Mouse (Mus musculus) layer of hippocampus, adult 9-10 months (tissue): Measurements from ENCODE around the gene Gga3.

ENCODE experiments used
- DNase-seq: peaks from one replicate; pipeline ENCODE4 v3.0.0; 2022; ENCODE audit warnings: low spot score

The Gga3 gene

DNA sequence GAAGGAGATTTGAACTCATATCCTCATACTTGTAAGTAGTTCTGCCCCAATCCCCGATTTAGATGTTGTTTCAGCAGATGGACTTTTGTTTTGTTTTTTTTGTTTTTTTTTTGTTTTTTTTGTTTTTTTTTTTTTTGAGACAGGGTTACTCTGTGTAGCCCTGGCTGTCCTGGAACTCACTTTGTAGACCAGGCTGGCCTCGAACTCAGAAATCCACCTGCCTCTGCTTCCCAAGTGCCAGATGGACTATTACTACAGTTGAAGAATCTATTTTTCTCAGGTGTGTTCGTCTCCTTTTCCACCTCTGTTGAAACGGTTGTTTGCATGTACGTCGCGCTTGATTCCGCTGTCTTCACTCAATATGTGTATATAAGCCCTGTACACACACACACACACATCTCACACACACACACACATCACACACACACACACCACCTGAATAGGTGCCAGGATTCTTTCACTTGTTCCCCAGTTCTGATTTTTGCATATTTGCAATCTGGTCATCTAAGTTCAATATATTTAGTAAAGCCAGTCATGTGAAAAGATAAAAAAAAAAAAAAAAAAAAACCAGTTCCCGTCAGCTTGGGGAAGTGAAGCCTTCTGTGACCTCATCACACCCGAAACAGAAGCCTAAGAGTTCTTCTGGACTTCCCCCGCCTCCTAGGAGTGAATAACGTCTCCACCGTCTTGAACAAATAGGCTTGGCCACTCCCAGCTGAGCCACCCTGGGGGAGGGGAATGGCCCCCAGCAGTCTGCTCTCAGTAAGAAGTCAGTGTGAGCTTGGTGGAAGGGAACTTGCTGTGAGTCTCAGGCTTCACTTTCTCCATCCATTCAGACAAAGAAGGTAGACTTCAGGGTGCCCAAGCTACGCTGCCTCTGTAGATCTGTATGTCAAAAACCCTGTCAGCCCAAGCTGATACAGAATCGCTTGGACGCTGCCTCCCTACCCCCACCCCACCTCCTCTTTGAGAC is 27.0 kb upstream of the Gga3 start:
- no peak for DNase-seq

DNA sequence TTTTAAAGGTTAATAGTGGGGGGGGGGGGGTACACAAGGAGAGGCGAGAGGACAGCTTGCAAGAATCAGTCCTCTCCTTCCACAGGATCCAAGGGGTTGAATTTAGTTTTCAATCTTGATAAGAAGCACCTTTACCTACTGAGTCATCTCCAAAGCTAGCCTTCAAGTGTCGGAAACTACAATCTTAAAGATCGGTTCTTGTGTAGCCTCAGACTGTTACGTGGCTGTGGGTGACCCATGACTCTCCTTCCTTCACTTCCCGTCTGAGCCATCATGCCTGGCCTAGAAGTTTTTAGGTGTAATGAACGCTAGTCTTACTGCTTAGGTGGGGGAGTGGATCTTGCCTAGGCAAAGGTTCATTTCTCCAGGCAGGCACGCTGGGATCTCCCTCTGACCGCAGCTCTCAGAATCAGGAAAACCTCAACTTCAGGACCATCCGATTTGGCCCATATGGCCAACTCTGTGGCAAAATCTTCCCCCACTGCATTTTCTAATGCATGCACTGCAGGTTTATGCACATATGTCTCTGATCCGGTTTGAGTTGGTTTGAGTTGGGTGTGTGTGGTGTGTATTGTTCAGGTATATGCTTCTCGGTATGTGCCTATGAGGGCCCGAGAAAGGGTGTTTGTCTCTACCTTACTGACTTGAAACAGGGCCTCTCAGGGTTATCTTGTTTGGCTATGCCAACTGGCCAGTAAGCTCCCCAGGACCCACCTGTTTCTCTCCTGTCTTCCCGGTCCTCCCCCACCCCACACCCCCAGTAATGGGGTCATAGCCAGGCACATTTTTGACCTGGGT is 26.1 kb upstream of the Gga3 start:
- no peak for DNase-seq

DNA sequence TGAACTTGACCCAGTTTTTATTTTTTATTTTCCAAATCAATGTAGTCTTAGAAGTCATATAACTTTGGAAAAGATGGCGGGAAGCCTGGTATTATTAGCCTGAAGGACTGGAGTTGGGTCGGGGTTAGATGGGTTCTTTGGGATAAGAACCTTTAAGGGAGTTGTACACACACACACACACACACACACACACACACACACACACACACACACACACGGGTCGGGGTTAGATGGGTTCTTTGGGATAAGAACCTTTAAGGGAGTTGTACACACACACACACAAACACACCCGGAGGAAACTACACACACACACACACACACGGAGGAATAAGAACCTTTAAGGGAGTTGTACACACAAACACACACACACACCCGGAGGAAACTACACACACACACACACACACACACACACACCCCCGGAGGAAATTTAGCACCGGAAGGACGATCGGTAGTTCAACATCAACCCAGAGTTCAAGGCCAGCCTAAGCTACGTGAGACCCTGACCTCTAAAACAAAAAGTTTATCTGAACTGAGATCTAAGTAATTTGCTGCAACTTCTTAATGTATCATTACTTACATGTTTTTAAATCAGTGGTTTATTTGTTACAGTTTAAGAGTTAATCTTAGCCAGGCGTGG is 24.7 kb upstream of the Gga3 start:
- DNase-seq, result no peak

DNA sequence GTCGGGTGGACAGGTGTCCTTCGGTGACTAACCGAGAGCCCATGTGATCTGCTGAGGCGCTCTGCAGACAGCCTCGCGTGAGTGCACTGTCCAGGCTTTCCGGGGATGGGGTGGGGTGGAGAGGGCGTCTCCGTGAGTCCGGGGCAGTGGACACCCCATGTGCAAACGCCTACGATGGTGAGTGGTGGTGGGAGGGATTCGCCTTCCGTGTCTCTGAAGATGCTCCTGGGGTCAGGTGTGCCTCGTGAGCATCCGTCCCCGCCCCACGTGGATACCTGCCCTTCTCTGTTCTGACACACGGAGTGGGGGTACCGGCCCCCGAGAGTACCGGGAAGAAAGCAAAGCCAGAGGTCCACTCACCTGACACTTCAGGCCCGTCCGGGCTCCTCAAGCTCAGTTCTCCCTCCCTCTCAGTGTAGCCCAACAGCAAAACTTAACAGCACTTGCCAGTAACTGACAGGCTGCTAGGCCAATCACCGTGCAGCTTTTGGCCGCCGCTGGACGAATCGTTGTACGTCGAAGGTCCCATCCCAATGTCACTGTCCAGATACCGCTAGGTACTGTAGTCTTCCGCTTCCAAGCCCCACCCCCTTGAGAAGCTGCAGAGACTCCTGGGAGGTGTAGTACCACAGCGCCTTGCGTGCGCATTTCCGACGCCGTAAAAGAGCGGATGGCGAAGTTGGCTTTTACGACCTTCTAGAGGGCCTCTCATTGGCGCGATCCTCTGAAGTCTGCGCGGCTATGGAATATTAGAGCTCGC is 24.0 kb upstream of the Gga3 start, which contains the start of gene Slc25a19:
Slc25a19 (minus strand) TSS at position 591 of the 760 bp plus-strand sequence.
- DNase-seq, result peak; percentile 98

DNA sequence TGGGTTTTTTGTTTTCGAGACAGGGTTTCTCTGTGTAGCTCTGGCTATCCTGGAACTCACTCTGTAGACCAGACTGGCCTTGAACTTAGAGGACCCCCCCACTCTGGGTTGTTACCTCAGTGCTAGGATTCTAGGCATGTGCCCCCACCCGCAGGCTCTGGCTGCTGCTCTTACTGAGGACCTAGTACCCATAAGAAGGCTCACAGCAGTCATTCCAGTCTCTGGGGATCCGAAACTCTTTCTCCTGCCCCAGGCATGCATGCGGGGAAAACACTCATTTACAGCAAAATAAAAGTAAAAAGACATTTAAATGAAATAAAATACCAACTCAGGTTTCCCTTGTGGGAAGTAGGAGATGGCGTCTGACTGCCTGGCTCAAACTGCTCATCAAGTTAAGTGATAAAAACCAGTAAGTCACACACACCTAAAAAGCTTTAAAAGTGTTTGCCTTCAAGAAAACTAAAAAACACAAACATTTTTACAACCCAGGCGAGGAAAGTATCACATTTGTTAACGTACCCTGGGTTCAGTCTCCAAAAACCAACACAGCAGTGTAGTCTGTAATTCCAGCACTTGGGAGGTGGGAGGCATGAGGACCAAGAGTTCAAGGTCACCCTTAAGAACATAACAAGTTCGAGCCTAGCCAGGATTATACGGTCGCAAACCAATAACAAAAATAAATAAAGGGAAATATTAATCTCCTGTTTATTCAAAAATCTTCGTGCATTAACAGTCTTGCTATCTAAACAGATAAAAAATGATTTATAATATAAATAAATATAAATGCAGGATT is 23.2 kb upstream of the Gga3 start:
- no peak for DNase-seq

DNA sequence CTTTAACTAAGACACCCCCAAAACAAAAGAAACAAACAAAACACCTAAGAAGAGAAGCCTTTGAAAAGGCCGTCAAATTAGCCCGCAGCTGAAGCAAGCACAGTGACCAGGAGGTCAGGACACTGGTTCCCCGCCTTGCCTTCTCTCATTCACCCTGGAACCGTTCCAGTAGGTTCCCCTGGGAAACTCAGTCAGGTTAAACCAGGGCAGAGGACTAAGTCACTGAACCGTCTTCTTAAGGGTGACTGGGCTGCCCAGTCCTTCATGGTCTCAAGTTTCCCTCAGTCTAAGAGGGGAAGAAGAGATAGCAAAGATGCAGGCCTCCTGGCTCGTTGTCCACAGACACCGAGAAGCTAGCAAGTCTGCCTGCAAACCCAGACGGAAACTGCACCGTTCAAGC is 22.0 kb upstream of the Gga3 start:
- DNase-seq, result no peak

DNA sequence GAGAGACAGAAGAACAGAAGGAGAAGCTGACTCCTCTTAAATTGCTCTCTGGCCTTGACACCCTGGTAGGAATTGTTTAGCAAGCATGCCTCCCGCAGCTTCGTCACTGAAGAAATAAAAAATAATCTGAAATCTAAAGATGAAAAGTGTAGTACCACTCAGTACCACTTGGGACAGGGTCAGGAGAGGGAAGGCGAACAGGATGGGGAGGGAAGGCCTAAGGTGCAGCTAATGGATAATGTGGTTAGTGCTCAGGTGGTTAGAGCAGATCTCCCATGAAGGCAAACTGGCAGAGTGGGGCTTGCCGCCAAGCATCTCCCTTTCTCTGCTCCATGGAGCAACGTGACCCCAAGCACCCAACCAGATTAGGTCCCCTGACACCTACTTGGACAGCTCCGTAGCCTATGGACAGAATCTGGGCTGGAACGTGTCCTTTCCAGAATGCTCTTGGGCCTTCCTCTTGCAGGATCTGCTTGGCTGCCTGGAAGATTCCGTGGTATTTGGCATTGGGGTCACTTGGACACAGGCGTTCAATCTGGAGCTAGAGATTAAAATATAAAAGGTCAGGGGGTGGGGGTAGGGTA is 19.7 kb upstream of the Gga3 start:
- no peak for DNase-seq

DNA sequence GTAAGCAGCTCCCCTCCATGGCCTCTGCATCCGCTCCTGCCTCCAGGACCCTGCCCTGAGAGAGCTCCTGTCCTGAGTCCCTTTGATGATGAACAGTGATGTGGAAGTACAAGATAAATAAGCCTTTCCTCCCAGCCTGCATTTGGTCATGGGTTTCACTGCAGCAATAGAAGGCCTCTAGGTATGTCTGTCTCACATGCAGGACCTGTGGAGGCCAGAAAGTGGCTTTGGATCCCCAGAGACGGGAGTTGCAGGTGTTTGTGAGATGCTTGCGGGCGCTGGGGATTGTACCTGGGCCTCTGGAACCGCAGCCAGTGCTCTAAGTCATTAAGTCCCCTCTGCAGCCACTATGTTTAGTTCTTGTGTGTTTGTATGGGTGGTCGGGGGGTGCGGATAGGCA is 16.1 kb upstream of the Gga3 start:
- DNase-seq, result no peak

DNA sequence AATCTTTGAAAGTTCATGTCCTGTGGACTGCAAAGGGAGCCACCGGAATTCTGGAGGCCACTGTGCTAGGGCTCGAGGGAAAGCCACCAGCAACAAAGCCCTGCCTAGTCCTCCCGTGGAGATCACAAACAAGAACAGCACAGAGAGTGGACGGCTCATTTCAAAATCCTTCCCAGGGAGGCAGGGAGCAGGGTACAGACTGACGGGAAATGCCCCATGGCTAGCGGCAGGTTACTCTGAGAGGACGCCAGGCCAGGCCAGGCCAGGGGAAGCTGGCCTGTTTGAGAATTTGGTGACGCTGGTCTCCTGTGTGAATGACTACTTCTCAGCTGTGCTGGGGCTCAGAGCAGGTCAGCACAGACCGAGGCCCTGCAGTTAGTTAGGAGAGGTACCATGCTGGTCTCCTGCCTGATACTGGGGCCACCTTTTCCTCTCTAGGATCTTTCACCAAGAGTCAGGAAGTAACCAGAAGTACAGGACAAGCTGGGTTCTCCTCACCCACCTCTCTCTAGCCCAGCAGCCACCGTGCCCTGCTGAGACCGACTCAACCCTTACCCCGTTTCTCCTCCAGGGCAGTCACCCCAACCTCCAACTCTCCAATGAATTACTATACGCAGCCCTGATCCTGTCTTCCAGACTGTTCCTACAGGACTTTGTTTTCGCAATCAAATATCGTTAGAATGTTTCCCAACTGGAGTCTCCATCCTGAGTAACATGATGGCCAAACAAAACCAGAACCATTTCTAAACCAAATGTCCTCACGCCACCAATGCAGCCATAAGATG is 15.1 kb upstream of the Gga3 start:
- no peak for DNase-seq

DNA sequence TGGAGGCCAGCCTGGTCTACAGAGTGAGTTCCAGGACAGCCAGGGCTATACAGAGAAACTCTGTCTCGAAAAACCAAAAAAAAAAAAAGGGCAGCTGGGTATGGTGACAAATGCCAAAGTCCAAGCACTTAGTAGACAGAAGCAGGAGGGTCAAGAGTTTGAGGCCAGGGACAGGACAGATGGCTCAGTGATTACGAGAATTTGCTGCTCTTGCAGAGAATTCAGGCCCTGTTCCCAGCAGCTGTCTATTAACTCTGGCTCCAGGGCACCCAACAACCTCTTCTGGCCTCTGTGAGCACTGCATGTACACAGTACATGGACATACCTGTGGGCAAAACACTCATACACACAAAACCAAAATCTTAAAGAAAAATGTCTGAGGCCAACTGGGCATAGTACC is 14.2 kb upstream of the Gga3 start:
- DNase-seq, result no peak

DNA sequence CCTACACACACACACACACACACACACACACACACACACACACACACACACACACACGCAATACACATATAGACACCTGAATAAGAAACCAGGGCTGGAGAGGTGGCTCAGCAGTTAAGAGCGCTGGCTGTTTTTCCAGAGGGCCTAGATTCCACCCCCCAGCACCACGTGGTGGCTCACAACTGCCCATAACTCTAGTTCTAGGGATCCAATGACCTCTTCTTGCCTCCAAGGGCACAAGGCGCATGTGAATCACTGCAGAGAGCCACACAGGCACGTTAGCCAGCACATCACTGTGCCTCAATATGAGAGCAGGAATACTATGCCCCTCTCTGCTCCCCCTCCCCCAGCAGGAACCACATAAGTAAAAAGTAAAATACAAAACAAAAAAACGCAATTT is 13.0 kb upstream of the Gga3 start:
- no peak for DNase-seq

DNA sequence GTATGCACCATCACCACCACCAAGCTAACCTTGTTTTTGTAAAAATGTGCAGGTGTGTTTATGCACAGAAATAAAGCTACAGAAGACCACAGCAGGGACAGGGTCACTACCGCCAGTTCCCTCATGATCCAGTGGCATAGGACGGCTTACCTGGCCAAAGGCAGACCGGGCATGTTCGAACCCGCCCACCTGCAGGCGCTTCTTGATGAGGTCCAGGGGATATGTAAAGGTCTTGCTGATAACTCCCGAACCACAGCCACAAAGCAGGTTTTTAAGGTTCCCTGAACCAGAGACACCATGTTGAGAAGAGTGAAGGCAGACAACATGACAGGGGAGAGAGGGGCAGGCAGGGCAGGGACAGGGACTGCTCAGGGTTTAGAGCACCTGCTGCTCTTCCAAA is 12.5 kb upstream of the Gga3 start:
- DNase-seq, result no peak

DNA sequence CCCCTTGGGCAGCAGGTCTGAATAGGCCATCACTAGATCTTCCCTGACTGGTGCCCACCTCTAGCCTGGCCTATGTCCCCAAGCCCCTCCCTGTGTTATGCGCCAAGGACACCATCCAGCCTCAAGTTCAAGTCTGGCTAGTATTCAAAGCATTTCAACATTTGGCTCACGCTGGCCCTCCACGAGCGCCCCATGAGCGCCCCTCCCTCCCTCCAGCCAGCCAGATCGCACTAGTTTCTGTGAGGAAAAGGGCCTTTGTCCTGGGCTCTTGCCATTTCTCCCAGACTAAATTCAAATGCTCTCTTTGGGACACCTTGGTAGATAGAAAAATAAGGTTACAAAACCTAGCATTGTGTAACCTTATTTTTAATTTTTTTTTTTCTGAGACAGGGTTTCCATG is 12.0 kb upstream of the Gga3 start:
- no peak for DNase-seq

DNA sequence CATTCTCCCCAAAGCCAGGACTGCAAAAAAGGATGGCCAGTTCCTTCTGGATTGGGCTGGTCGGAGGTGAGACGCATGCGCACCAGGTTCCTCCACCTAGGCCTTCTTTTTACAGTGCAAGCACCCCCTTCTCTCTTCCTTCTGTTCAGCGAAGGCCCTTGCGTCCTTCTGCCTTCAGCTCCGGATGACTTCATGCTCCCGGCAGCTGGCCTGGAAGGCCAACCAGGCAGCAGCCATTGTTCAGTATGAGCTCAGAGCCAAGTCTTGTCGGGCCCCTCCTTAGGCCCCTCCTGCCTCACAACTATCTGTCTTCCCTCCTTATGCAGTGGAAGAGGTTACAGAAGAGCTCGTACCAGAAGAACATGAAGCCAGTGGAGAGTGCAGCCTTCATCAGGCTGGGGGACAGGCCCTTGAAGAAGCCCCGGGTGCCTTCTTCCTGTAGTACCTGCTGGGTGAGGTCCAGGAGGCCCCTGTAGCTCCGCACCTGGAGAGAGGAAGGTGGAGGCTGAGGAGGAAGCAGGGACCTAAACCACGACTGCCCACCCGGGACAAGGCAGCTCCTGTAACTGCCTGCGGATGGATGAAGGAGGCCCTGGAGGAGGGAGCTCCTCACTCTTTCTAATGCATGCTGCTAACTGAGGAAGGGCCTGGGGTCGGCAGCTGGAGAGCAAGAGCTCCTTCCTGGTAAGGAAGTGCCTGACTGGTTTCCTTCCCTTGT is 11.4 kb upstream of the Gga3 start:
- no peak for DNase-seq

DNA sequence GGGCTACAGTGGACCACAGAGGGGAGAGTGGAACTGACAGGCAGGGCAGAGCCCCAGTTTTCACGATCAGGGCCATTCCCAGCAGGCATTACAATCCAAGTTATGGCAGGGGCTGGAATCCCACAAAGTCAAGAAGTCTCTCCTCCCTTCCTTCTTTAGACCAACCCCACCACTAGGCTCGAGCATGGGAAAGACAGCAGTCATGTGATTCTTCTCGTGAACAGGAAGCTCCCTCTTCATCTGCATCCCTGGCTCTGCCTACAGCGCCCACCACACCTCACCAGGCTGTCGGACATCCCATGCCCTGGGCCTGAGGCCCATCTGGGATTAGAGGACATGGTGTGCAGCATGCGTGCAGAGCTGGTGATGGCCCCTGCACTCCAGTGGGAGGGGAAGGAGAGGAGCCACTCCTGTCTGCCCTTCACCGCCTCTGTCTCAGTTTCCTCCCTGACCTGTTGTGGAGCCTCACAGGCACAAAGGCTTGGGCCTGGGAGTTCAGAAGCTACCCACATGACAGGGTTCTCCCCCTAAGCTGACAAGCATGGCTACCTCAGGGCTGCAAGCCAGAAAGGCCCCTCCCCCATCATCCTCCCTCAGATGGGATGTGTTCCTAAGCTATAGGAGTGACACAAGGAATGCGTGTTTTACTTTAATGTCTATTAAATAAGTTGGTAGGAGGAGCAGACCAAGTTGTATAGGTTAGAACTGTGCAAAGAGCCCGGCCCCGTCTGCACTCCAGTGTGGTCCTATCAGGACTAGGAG is 10.7 kb upstream of the Gga3 start:
- DNase-seq, result no peak

DNA sequence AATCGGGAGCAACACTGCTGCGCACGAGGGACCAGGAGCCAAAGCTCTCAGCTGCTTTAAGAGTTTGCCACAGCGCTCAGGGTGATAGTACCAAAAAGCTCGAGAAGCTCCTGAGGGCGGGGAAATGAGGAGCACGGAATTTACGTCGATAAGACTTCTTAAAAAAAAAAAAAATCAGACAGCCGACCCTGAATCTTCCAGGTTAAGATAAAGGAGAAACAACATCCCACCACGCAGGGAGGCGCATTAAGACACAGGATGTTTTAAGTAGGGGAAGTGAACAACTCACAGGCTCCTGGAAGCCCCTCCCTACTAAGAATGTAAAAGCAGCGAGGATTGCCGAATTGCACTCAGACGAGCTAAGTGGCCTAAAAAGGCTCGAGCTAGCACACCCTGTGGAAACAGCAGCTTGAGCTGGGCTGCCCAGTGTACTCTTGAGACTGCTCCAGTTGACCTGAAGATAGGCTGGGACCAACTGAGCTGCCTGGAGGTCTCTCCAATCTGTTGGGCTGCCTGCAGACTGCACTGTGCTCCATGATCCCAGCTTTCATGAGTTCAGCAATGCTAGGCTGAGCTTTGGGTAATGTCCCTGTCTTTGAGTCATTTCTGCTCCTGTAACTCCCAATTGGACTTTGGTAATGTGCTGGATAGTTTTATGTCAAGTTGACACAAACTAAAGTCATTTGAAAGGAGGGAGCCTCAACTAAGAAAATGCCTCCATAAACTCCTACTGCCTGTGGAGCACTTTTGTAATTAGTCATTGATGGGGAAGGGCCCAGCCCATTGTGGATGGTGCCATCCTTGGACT is 9.5 kb upstream of the Gga3 start:
- DNase-seq, result no peak

DNA sequence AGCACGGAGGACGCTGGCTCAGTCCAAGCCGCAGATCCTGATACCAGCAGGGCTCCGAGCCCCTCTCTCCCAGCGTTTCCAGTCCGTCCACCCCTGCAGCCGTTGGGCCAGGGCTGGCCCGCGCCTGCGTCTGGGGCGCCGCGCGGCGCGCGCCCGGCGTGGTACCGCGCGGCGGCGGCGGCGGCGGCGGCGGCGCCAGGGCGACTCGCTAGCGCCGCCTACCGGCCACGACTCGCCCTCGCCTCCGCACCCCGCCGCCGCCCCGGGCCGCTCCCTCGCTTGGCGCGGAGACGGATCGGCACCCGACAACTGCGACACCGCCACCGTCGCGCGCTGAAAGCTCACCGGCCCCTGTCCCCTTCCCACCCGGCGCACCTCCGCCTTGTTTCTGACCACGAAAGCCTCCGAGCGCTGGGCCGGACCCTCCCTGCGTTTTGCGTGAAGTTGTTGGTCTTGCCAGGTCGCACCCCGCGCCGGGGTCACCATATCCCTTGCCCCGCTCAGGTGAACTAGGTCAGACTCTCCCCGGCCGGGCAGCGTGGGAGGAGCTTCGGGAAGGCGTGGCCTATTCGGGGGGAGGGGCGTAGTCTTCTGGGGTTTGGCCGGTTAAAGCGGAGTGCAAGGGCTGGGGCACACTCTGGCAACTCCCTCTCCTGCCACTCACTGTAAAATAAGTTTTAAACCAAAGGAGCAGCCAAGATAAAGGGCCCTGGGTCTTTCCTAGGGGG is 8.7 kb upstream of the Gga3 start, which contains the start of gene Mif4gd:
Mif4gd (minus strand) TSS at position 560 of the 728 bp plus-strand sequence.
- DNase-seq, result peak; percentile 48
